Mouse (Mus musculus) limb, embryonic 13.5 days (tissue): ENCODE measurements around the gene Hddc2. TPM values are rescaled to one million over a fixed set of nuclear protein-coding genes. Genes with fewer than 3 reads are reported as not detected.

Source experiments
- ATAC-seq: fragments of 200-750 bp; cut with Nextera tagmentation; 2 replicates; pipeline ENCODE4 v1.8.0; 2017; ENCODE audit warnings: low read depth, moderate number of reproducible peaks, moderate TSS enrichment; ENCODE audit not compliant: low FRiP score
- H3K27ac ChIP-seq: fragments of 300-500 bp; sonication (generic); 2 replicates; pipeline ENCODE4 v1.5.1; 2015; ENCODE audit warnings: inconsistent platforms, mild to moderate bottlenecking, moderate library complexity
- H3K27me3 ChIP-seq: fragments of 300-500 bp; sonication (generic); 2 replicates; pipeline ENCODE4 v1.6.1; 2015; ENCODE audit warnings: mild to moderate bottlenecking, inconsistent platforms
- H3K36me3 ChIP-seq: fragments of 300-500 bp; sonication (generic); 2 replicates; pipeline ENCODE4 v1.6.1; 2015; ENCODE audit warnings: inconsistent platforms, mild to moderate bottlenecking, moderate library complexity
- H3K4me1 ChIP-seq: fragments of 300-500 bp; sonication (generic); 2 replicates; pipeline ENCODE4 v1.6.1; 2015; ENCODE audit warnings: inconsistent platforms
- H3K4me2 ChIP-seq: fragments of 300-500 bp; sonication (generic); replicated peaks from 2 replicates; pipeline ENCODE4 v1.6.1; 2015; ENCODE audit warnings: inconsistent platforms, mild to moderate bottlenecking, moderate library complexity
- H3K4me3 ChIP-seq: fragments of 300-500 bp; sonication (generic); 2 replicates; pipeline ENCODE4 v1.5.1; 2015; ENCODE audit warnings: moderate library complexity, mild to moderate bottlenecking, inconsistent platforms
- H3K9ac ChIP-seq: fragments of 300-500 bp; sonication (generic); 2 replicates; pipeline ENCODE4 v1.6.1; 2015; ENCODE audit warnings: mild to moderate bottlenecking, inconsistent platforms
- H3K9me3 ChIP-seq: fragments of 300-500 bp; sonication (generic); 2 replicates; pipeline ENCODE4 v1.6.1; 2016; ENCODE audit warnings: inconsistent platforms
- WGBS: fragments of 180-500 bp; shearing (Covaris S2); methylation state at CpG from one replicate; pipeline ENCODE4 v1.1.7; 2015; 5-methylcytosine and 5-hydroxymethylcytosine counted together
- polyA plus RNA-seq: library from polyadenylated mRNA; unstranded; fragments of >200 nt; fragmentation: Nextera tagmentation; extraction: Ambion mirVana; gene quantifications from 2 replicates; pipeline ENCODE4 v1.2.1, GENCODE M21; 2015

Gene Hddc2
- polyA plus RNA-seq, 1 experiment from 2014 or later = 76.3 TPM

- no peak overlapping the region for H3K9ac ChIP-seq
- H3K4me1 ChIP-seq = no peaks in the 10 kb centered on the region
- H3K27ac ChIP-seq = no peak overlapping the region
- peaks cover 2% of the 10 kb centered on the region; the same call in 1 of the 2 replicates for H3K27me3 ChIP-seq
- no peak overlapping the region for H3K4me3 ChIP-seq
- no peak for ATAC-seq
- H3K4me2 ChIP-seq = no peak overlapping the region
- 7% methylated on average over 1 of the region's 1 CpGs for WGBS
- H3K9me3 ChIP-seq = no peaks in the 10 kb centered on the region
- no peaks in the 10 kb centered on the region for H3K36me3 ChIP-seq
Measured at GRCm38 (mm10) chr10:31307024-31307598, 6.1 kb upstream of the Hddc2 start.

GRCm38 (mm10) chr10:31318491-31318890 lies 5.3 kb downstream of the Hddc2 start:
- Histone ChIP-seq H3K4me1 (peaks cover 8% of the 10 kb centered on the region), H3K9me3 (no peaks in the 10 kb centered on the region), H3K36me3 (peaks cover 57% of the 10 kb centered on the region), H3K27ac (no peak overlapping the region), H3K4me3 (no peak overlapping the region), H3K27me3 (no peaks in the 10 kb centered on the region), H3K4me2 (no peak overlapping the region), H3K9ac (no peak overlapping the region)
- 80% methylated on average over 5 of the region's 5 CpGs for WGBS
- no peak for ATAC-seq

GRCm38 (mm10) chr10:31329436-31329835 lies 16.3 kb downstream of the Hddc2 start:
- Histone ChIP-seq H3K27ac (no peak overlapping the region), H3K9me3 (no peaks in the 10 kb centered on the region), H3K4me1 (0 out of 2 replicates have a peak, but pooled peaks cover 5% of the 10 kb centered on the region), H3K36me3 (peaks cover 37% of the 10 kb centered on the region), H3K4me3 (no peak overlapping the region), H3K9ac (no peak overlapping the region), H3K27me3 (no peaks in the 10 kb centered on the region), H3K4me2 (no peak overlapping the region)
- ATAC-seq = no peak
- WGBS = 47% methylated on average over 1 of the region's 1 CpGs

GRCm38 (mm10) chr10:31330286-31330962 lies 17.2 kb downstream of the Hddc2 start:
- H3K9ac ChIP-seq = no peak overlapping the region
- 92% methylated on average over 3 of the region's 3 CpGs for WGBS

GRCm38 (mm10) chr10:31331225-31331775 lies 18.1 kb downstream of the Hddc2 start:
- Histone ChIP-seq H3K4me2 (no peak overlapping the region), H3K9ac (no peak overlapping the region), H3K36me3 (peaks cover 25% of the 10 kb centered on the region), H3K27me3 (no peaks in the 10 kb centered on the region), H3K9me3 (no peaks in the 10 kb centered on the region), H3K4me3 (no peak overlapping the region), H3K27ac (no peak overlapping the region), H3K4me1 (0 out of 2 replicates have a peak, but pooled peaks cover 5% of the 10 kb centered on the region)
- ATAC-seq = peak; percentile 44; the same call in 1 of the 2 replicates
- WGBS = 90% methylated on average over 4 of the region's 4 CpGs

More at GRCm38 (mm10) chr10:31330286-31330962, 17.2 kb downstream of the Hddc2 start:
- H3K4me3 ChIP-seq = no peak overlapping the region
- peaks cover 34% of the 10 kb centered on the region for H3K36me3 ChIP-seq
- no peak for ATAC-seq
- H3K27me3 ChIP-seq = no peaks in the 10 kb centered on the region
- 0 out of 2 replicates have a peak, but pooled peaks cover 5% of the 10 kb centered on the region for H3K4me1 ChIP-seq
- H3K27ac ChIP-seq = no peak overlapping the region
- no peaks in the 10 kb centered on the region for H3K9me3 ChIP-seq
- no peak overlapping the region for H3K4me2 ChIP-seq

GRCm38 (mm10) chr10:31336432-31336831 lies 23.2 kb downstream of the Hddc2 start:
- Histone ChIP-seq H3K36me3 (no peaks in the 10 kb centered on the region), H3K27ac (no peak overlapping the region), H3K4me1 (no peaks in the 10 kb centered on the region), H3K4me2 (no peak overlapping the region), H3K9ac (no peak overlapping the region), H3K27me3 (no peaks in the 10 kb centered on the region), H3K9me3 (no peaks in the 10 kb centered on the region), H3K4me3 (no peak overlapping the region)
- no peak for ATAC-seq
- 75% methylated on average over 5 of the region's 5 CpGs for WGBS

GRCm38 (mm10) chr10:31346401-31346800 lies 33.2 kb downstream of the Hddc2 start:
- ATAC-seq = no peak
- H3K4me1 ChIP-seq = no peaks in the 10 kb centered on the region
- H3K4me2 ChIP-seq = no peak overlapping the region
- 77% methylated on average over 8 of the region's 8 CpGs for WGBS
- H3K4me3 ChIP-seq = no peak overlapping the region
- H3K27ac ChIP-seq = no peak overlapping the region
- no peaks in the 10 kb centered on the region for H3K36me3 ChIP-seq
- no peak overlapping the region for H3K9ac ChIP-seq
- no peaks in the 10 kb centered on the region for H3K9me3 ChIP-seq
- no peaks in the 10 kb centered on the region for H3K27me3 ChIP-seq

GRCm38 (mm10) chr10:31351056-31351455 lies 37.9 kb downstream of the Hddc2 start:
- no peaks in the 10 kb centered on the region for H3K4me1 ChIP-seq
- no peaks in the 10 kb centered on the region for H3K27me3 ChIP-seq
- H3K4me2 ChIP-seq = no peak overlapping the region
- no peaks in the 10 kb centered on the region for H3K9me3 ChIP-seq
- no peaks in the 10 kb centered on the region for H3K36me3 ChIP-seq
- no peak overlapping the region for H3K27ac ChIP-seq
- no peak for ATAC-seq
- WGBS = 86% methylated on average over 2 of the region's 2 CpGs
- no peak overlapping the region for H3K9ac ChIP-seq
- H3K4me3 ChIP-seq = no peak overlapping the region

- Histone ChIP-seq H3K9ac (no peak overlapping the region), H3K27ac (no peak overlapping the region), H3K4me3 (no peak overlapping the region), H3K36me3 (no peaks in the 10 kb centered on the region), H3K27me3 (no peaks in the 10 kb centered on the region), H3K4me2 (no peak overlapping the region), H3K4me1 (no peaks in the 10 kb centered on the region), H3K9me3 (no peaks in the 10 kb centered on the region)
- 87% methylated on average over 1 of the region's 1 CpGs for WGBS
- no peak for ATAC-seq
Measured at GRCm38 (mm10) chr10:31352845-31353427, 39.8 kb downstream of the Hddc2 start.

- Histone ChIP-seq H3K36me3 (no peaks in the 10 kb centered on the region), H3K4me1 (no peaks in the 10 kb centered on the region), H3K9ac (no peak overlapping the region), H3K4me3 (no peak overlapping the region), H3K27ac (no peak overlapping the region), H3K27me3 (no peaks in the 10 kb centered on the region), H3K9me3 (no peaks in the 10 kb centered on the region), H3K4me2 (no peak overlapping the region)
- no peak for ATAC-seq
- WGBS = 81% methylated on average over 2 of the region's 2 CpGs
Measured at GRCm38 (mm10) chr10:31354141-31354540, 41.0 kb downstream of the Hddc2 start.

GRCm38 (mm10) chr10:31354886-31355461 lies 41.8 kb downstream of the Hddc2 start:
- 77% methylated on average over 7 of the region's 7 CpGs for WGBS
- H3K27ac ChIP-seq = no peak overlapping the region
- H3K27me3 ChIP-seq = no peaks in the 10 kb centered on the region
- ATAC-seq = no peak
- H3K9me3 ChIP-seq = 0 out of 2 replicates have a peak, but pooled peaks cover 3% of the 10 kb centered on the region
- H3K4me3 ChIP-seq = no peak overlapping the region
- H3K9ac ChIP-seq = no peak overlapping the region
- H3K4me1 ChIP-seq = no peaks in the 10 kb centered on the region
- H3K36me3 ChIP-seq = no peaks in the 10 kb centered on the region
- no peak overlapping the region for H3K4me2 ChIP-seq

- ATAC-seq = no peak
- no peaks in the 10 kb centered on the region for H3K36me3 ChIP-seq
- H3K4me1 ChIP-seq = no peaks in the 10 kb centered on the region
- 0 out of 2 replicates have a peak, but pooled peaks cover 3% of the 10 kb centered on the region for H3K9me3 ChIP-seq
- H3K9ac ChIP-seq = no peak overlapping the region
- WGBS = 88% methylated on average over 4 of the region's 4 CpGs
- H3K27ac ChIP-seq = no peak overlapping the region
- H3K4me2 ChIP-seq = no peak overlapping the region
- H3K27me3 ChIP-seq = no peaks in the 10 kb centered on the region
- no peak overlapping the region for H3K4me3 ChIP-seq
Measured at GRCm38 (mm10) chr10:31359749-31360148, 46.6 kb downstream of the Hddc2 start.
